Mouse (Mus musculus) heart, adult 18-20 months (tissue): ENCODE data around the gene Ptrhd1. TPM values are rescaled to one million over a fixed set of nuclear protein-coding genes. Genes with fewer than 3 reads are reported as not detected.
A peak's percentile ranks its signal among the peaks of the same experiment; 100 is the strongest.

Experiments
- DNase-seq, 2 experiments: peaks; one replicate each; pipeline ENCODE4 v3.0.0; 2021 to 2022; ENCODE audit warnings: mixed read lengths in 1 of 2
- total RNA-seq, 2 experiments: library from RNA; stranded (reverse); gene quantifications; 2 replicates each; pipeline ENCODE4 v1.2.3; 2021

Gene Ptrhd1
- total RNA-seq, 2 experiments from 2014 or later, result 3.9 to 4.6 TPM

GRCm38 (mm10) chr12:4243805-4244204 lies 10.0 kb downstream of the Ptrhd1 start:
- no peak for DNase-seq

GRCm38 (mm10) chr12:4245742-4246141 lies 11.9 kb downstream of the Ptrhd1 start:
- no peak for DNase-seq

- no peak for DNase-seq
These were observed 16.0 kb downstream of the Ptrhd1 start for GRCm38 (mm10) chr12:4249786-4250185.

- DNase-seq, result no peak
These were observed 19.2 kb downstream of the Ptrhd1 start for GRCm38 (mm10) chr12:4252742-4253655.

- no peak for DNase-seq
These were observed 33.9 kb downstream of the Ptrhd1 start for GRCm38 (mm10) chr12:4267765-4268164.

- no peak for DNase-seq
These were observed 37.3 kb downstream of the Ptrhd1 start for GRCm38 (mm10) chr12:4271078-4271477.

GRCm38 (mm10) chr12:4278978-4279755 lies 45.3 kb downstream of the Ptrhd1 start:
- no peak for DNase-seq

GRCm38 (mm10) chr12:4279878-4280277 lies 46.1 kb downstream of the Ptrhd1 start:
- no peak for DNase-seq

- DNase-seq, result peak; percentile 35 to 63
These were observed 51.4 kb downstream of the Ptrhd1 start for GRCm38 (mm10) chr12:4285186-4285585.

Other genes starting within 250 kb of the Ptrhd1 start
- gene Efr3b, start 195.1 kb upstream of the Ptrhd1 start, total RNA-seq, result 10 to 100 TPM in 1 of 2 experiments, 1 to 10 TPM in 1; 5.2 to 11.0 TPM
- gene Dnajc27, start 151.4 kb upstream of the Ptrhd1 start, total RNA-seq, result 10 to 100 TPM in 1 of 2 experiments, 1 to 10 TPM in 1; 8.7 to 10.0 TPM
- gene Adcy3, start 100.9 kb upstream of the Ptrhd1 start, total RNA-seq, result 1 to 10 TPM; 3.4 to 5.2 TPM
- gene Cenpo, start 267 bp downstream of the Ptrhd1 start, total RNA-seq, result 1 to 10 TPM; 1.8 to 2.9 TPM
- 10 to 100 TPM; 28.9 to 29.0 TPM for gene Ncoa1, start 243.2 kb downstream of the Ptrhd1 start, total RNA-seq